Mouse (Mus musculus): Measurements from ENCODE around the gene Crygn. TPM values are rescaled to one million over a fixed set of nuclear protein-coding genes. Genes with fewer than 3 reads are reported as not detected.

Crygn gene
- polyA plus RNA-seq, 1 experiment from 2014 or later = not detected

Other genes with a start within 250 kb of the Crygn start
- 0.17 and 0.20 TPM in 2 replicates for gene Gbx1, start 230.8 kb downstream of the Crygn start, polyA plus RNA-seq (2015; fragmentation: Nextera tagmentation; extraction: Ambion mirVana)
- gene Asb10, start 217.0 kb downstream of the Crygn start, polyA plus RNA-seq (2015; fragmentation: Nextera tagmentation; extraction: Ambion mirVana) = 0.17 TPM in 1 of 2 replicates, not detected in the other
- 0.07 and 0.08 TPM in 2 replicates for gene 4931409K22Rik, start 201.2 kb downstream of the Crygn start, polyA plus RNA-seq (2015; fragmentation: Nextera tagmentation; extraction: Ambion mirVana)
- 98.2 and 103 TPM in 2 replicates for gene Abcf2, start 180.5 kb downstream of the Crygn start, polyA plus RNA-seq (2015; fragmentation: Nextera tagmentation; extraction: Ambion mirVana)
- gene Chpf2, start 171.3 kb downstream of the Crygn start, polyA plus RNA-seq (2015; fragmentation: Nextera tagmentation; extraction: Ambion mirVana) = 17.8 and 18.6 TPM in 2 replicates
- 119 and 127 TPM in 2 replicates for gene Smarcd3, start 133.6 kb downstream of the Crygn start, polyA plus RNA-seq (2015; fragmentation: Nextera tagmentation; extraction: Ambion mirVana)
- 41.2 and 42.8 TPM in 2 replicates for gene Nub1, start 72.5 kb downstream of the Crygn start, polyA plus RNA-seq (2015; fragmentation: Nextera tagmentation; extraction: Ambion mirVana)
- gene Wdr86, start 27.3 kb downstream of the Crygn start, polyA plus RNA-seq (2015; fragmentation: Nextera tagmentation; extraction: Ambion mirVana) = 3.8 and 4.9 TPM in 2 replicates
- 206 and 221 TPM in 2 replicates for gene Rheb, start 84.6 kb upstream of the Crygn start, polyA plus RNA-seq (2015; fragmentation: Nextera tagmentation; extraction: Ambion mirVana)